Mouse (Mus musculus): ENCODE data around the gene Psma6.

Gene Psma6

GRCm38 (mm10) chr12:55440416-55440815, 56.4 kb downstream of the Psma6 start:
- no peak for DNase-seq (ENCODE audit: low spot score)

GRCm38 (mm10) chr12:55442245-55442644, 58.2 kb downstream of the Psma6 start:
- DNase-seq (ENCODE audit: low spot score), result no peak

GRCm38 (mm10) chr12:55442861-55443850, 59.1 kb downstream of the Psma6 start:
- no peak for DNase-seq (ENCODE audit: low spot score)

GRCm38 (mm10) chr12:55444031-55444451, 60.0 kb downstream of the Psma6 start:
- no peak for DNase-seq (ENCODE audit: low spot score)

- no peak for DNase-seq (ENCODE audit: low spot score)
These were observed 61.6 kb downstream of the Psma6 start for GRCm38 (mm10) chr12:55445583-55445982.

- no peak for DNase-seq (ENCODE audit: low spot score)
These were observed 62.3 kb downstream of the Psma6 start for GRCm38 (mm10) chr12:55446366-55446745.

GRCm38 (mm10) chr12:55446746-55447395, 62.8 kb downstream of the Psma6 start:
- peak; percentile 59 for DNase-seq (ENCODE audit: low spot score)

- DNase-seq (ENCODE audit: low spot score), result no peak
These were observed 63.4 kb downstream of the Psma6 start for GRCm38 (mm10) chr12:55447396-55447760.

GRCm38 (mm10) chr12:55448457-55448856, 64.4 kb downstream of the Psma6 start:
- DNase-seq (ENCODE audit: low spot score), result no peak

GRCm38 (mm10) chr12:55449048-55449447, 65.0 kb downstream of the Psma6 start:
- DNase-seq (ENCODE audit: low spot score), result no peak

GRCm38 (mm10) chr12:55450421-55450820, 66.4 kb downstream of the Psma6 start:
- DNase-seq (ENCODE audit: low spot score), result no peak

- no peak for DNase-seq (ENCODE audit: low spot score)
These were observed 68.8 kb downstream of the Psma6 start for GRCm38 (mm10) chr12:55452839-55453238.

GRCm38 (mm10) chr12:55453924-55454323, 69.9 kb downstream of the Psma6 start:
- DNase-seq (ENCODE audit: low spot score), result no peak

GRCm38 (mm10) chr12:55455206-55455605, 71.2 kb downstream of the Psma6 start:
- DNase-seq (ENCODE audit: low spot score), result no peak

GRCm38 (mm10) chr12:55456136-55456535, 72.1 kb downstream of the Psma6 start:
- DNase-seq (ENCODE audit: low spot score), result no peak

GRCm38 (mm10) chr12:55456893-55457292, 72.9 kb downstream of the Psma6 start:
- no peak for DNase-seq (ENCODE audit: low spot score)

GRCm38 (mm10) chr12:55459739-55460138, 75.7 kb downstream of the Psma6 start:
- no peak for DNase-seq (ENCODE audit: low spot score)

GRCm38 (mm10) chr12:55460900-55461299, 76.9 kb downstream of the Psma6 start:
- DNase-seq (ENCODE audit: low spot score), result no peak

GRCm38 (mm10) chr12:55461767-55462166, 77.7 kb downstream of the Psma6 start:
- DNase-seq (ENCODE audit: low spot score), result no peak

GRCm38 (mm10) chr12:55462456-55462855, 78.4 kb downstream of the Psma6 start:
- no peak for DNase-seq (ENCODE audit: low spot score)

- no peak for DNase-seq (ENCODE audit: low spot score)
These were observed 79.1 kb downstream of the Psma6 start for GRCm38 (mm10) chr12:55463087-55463486.

GRCm38 (mm10) chr12:55463992-55464845, 80.2 kb downstream of the Psma6 start:
- peak; percentile 68 for DNase-seq (ENCODE audit: low spot score)

Measured in embryo, embryonic 10 days (tissue).